28 mouse cellular contexts compared by ENCODE assay signal in the genomic region with DNA sequence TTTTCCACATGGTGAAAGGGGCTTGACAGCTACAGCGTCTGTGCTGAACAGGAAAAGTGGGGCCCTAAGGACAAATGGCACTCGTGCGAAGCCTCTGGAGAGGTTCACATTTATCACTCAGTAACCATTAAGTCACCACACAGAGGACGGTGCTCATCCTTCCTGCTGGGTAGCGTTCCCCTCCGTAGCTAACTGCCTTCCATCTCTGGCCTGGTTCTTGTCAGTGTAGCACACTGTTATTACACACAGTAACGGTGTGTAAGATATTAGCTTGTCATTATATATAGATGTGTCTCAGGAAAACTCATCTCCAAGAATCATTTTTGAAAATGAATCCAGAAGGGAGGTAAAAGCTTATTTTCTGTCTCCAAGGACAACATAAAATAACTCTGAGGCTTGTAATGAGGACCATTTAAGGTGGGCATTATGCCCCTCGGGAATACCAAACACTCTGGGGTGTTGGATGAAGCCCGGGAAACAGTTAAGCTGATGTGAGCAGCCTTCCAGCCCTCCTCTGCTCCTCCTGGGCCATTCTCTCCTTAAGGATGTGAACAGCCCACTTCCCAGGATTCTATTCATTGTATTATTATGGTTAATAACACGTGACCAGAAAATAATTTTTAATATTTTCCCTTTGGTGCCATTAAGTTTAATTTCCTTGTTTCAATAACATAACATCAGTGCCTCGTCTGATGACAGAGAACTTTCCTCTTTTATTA.
"Had no signal": no experiment of that assay in that cellular context is flagged by ENCODE, and none has a peak within 500 bp of the region (broad histone marks: within the 10 kb centered on the region; RNA-seq: fewer than 3 reads in every experiment).

No protein-coding gene starts in this region.

- H3K4me2 ChIP-seq: embryonic facial prominence, embryonic 12.5 days; embryonic facial prominence, embryonic 13.5 days; embryonic facial prominence, embryonic 15.5 days; forebrain, embryonic 12.5 days; forebrain, embryonic 13.5 days; forebrain, embryonic 15.5 days had no signal

- H3K4me1 ChIP-seq: embryonic facial prominence, embryonic 12.5 days; embryonic facial prominence, embryonic 13.5 days; embryonic facial prominence, embryonic 15.5 days; forebrain, embryonic 10.5 days; forebrain, embryonic 12.5 days; forebrain, embryonic 13.5 days; forebrain, embryonic 15.5 days had no signal

- H3K27me3 ChIP-seq: embryonic facial prominence, embryonic 12.5 days; embryonic facial prominence, embryonic 13.5 days; embryonic facial prominence, embryonic 15.5 days; forebrain, embryonic 12.5 days; forebrain, embryonic 13.5 days; forebrain, embryonic 15.5 days had no signal

- H3K9ac ChIP-seq: embryonic facial prominence, embryonic 12.5 days; embryonic facial prominence, embryonic 13.5 days; embryonic facial prominence, embryonic 15.5 days; forebrain, embryonic 12.5 days; forebrain, embryonic 13.5 days; forebrain, embryonic 15.5 days; forebrain, postnatal 0 days had no signal

- H3K36me3 ChIP-seq: embryonic facial prominence, embryonic 12.5 days; embryonic facial prominence, embryonic 13.5 days; embryonic facial prominence, embryonic 15.5 days; forebrain, embryonic 10.5 days; forebrain, embryonic 12.5 days; forebrain, embryonic 15.5 days had no signal

- H3K27ac ChIP-seq: embryonic facial prominence, embryonic 12.5 days; embryonic facial prominence, embryonic 13.5 days; embryonic facial prominence, embryonic 15.5 days; forebrain, embryonic 10.5 days; forebrain, embryonic 12.5 days; forebrain, embryonic 13.5 days; forebrain, embryonic 15.5 days; gastrocnemius, adult 2 months had no signal

- H3K4me3 ChIP-seq: embryonic facial prominence, embryonic 12.5 days; embryonic facial prominence, embryonic 13.5 days; embryonic facial prominence, embryonic 15.5 days; erythroblast, embryonic 14.5 days; forebrain, embryonic 10.5 days; forebrain, embryonic 12.5 days; forebrain, embryonic 13.5 days; forebrain, embryonic 15.5 days; gastrocnemius, adult 2 months had no signal

- ATAC-seq: forebrain, embryonic 13.5 days; forebrain, embryonic 14.5 days; forebrain, embryonic 15.5 days; forebrain, embryonic 16.5 days; forebrain, postnatal 0 days had no signal

- H3K9me3 ChIP-seq: embryonic facial prominence, embryonic 12.5 days; embryonic facial prominence, embryonic 13.5 days; embryonic facial prominence, embryonic 15.5 days; forebrain, embryonic 10.5 days; forebrain, embryonic 12.5 days; forebrain, embryonic 13.5 days; forebrain, embryonic 15.5 days had no signal

- DNase-seq: cerebellum, adult 18-20 months; cerebellum, adult 2 months; cerebellum, adult 8-10 months; cerebellum, adult 9-10 months; cerebellum, adult 9-11 months; cerebellum, postnatal 10 days; cerebellum, postnatal 14 days; cerebellum, postnatal 25 days; cerebellum, postnatal 36 days; embryo, embryonic 11 days; forebrain, postnatal 0 days; gastrocnemius, adult 2 months; gastrocnemius, postnatal 10 days; gastrocnemius, postnatal 14 days; gastrocnemius, postnatal 25 days; gastrocnemius, postnatal 36 days; heart, adult 11 months; heart, adult 18-20 months had no signal
